Mouse (Mus musculus) lung, embryonic 15.5 days (tissue): ENCODE results near the gene Ifnlr1. TPM values are rescaled to one million over a fixed set of nuclear protein-coding genes. Genes with fewer than 3 reads are reported as not detected.
"Not testable (repeated sequence)": the region's sequence is repeated elsewhere in the genome, so short reads cannot be mapped to it uniquely, and the experiment has no call there.

Source experiments
- ATAC-seq: fragments of 200-750 bp; cut with Nextera tagmentation; 2 replicates; pipeline ENCODE4 v1.8.0; 2017; ENCODE audit warnings: moderate number of reproducible peaks, borderline replicate concordance; ENCODE audit not compliant: low FRiP score, low TSS enrichment; ENCODE audit errors: extremely low read depth
- H3K27ac ChIP-seq: fragments of 300-500 bp; sonication (generic); 2 replicates; pipeline ENCODE4 v1.5.1; 2015; ENCODE audit warnings: moderate library complexity, mild to moderate bottlenecking, inconsistent platforms
- H3K27me3 ChIP-seq: fragments of 300-500 bp; sonication (generic); 2 replicates; pipeline ENCODE4 v1.6.1; 2015; ENCODE audit warnings: inconsistent platforms
- H3K36me3 ChIP-seq: fragments of 300-500 bp; sonication (generic); 2 replicates; pipeline ENCODE4 v1.6.1; 2015; ENCODE audit warnings: inconsistent platforms
- H3K4me1 ChIP-seq: fragments of 300-500 bp; sonication (generic); 2 replicates; pipeline ENCODE4 v1.6.1; 2015; ENCODE audit warnings: inconsistent platforms
- H3K4me2 ChIP-seq: fragments of 300-500 bp; sonication (generic); 2 replicates; pipeline ENCODE4 v1.6.1; 2015; ENCODE audit warnings: inconsistent platforms, mild to moderate bottlenecking, moderate library complexity
- H3K4me3 ChIP-seq: fragments of 300-500 bp; sonication (generic); 2 replicates; pipeline ENCODE4 v1.5.1; 2015; ENCODE audit warnings: mild to moderate bottlenecking, inconsistent platforms
- H3K9ac ChIP-seq: fragments of 300-500 bp; sonication (generic); 2 replicates; pipeline ENCODE4 v1.6.1; 2015; ENCODE audit warnings: inconsistent platforms
- H3K9me3 ChIP-seq: fragments of 300-500 bp; sonication (generic); 2 replicates; pipeline ENCODE4 v1.6.1; 2016; ENCODE audit warnings: inconsistent platforms
- WGBS: fragments of 180-500 bp; shearing (Covaris S2); methylation state at CpG from one replicate; pipeline ENCODE4 v1.1.7; 2015; 5-methylcytosine and 5-hydroxymethylcytosine counted together
- polyA plus RNA-seq: library from polyadenylated mRNA; unstranded; fragments of >200 nt; fragmentation: Nextera tagmentation; extraction: Ambion mirVana; gene quantifications from 2 replicates; pipeline ENCODE4 v1.2.1, GENCODE M21; 2015

Gene Ifnlr1
- polyA plus RNA-seq, 1 experiment from 2014 or later = 1.8 TPM

GRCm38 (mm10) chr4:135690241-135690640 lies 4.2 kb downstream of the Ifnlr1 start:
- no peak overlapping the region for H3K9ac ChIP-seq
- H3K9me3 ChIP-seq = no peaks in the 10 kb centered on the region
- peaks cover 35% of the 10 kb centered on the region for H3K27me3 ChIP-seq
- WGBS = 60% methylated on average over 11 of the region's 11 CpGs
- no peaks in the 10 kb centered on the region for H3K36me3 ChIP-seq
- peaks cover 20% of the 10 kb centered on the region for H3K4me1 ChIP-seq
- no peak overlapping the region for H3K27ac ChIP-seq
- H3K4me2 ChIP-seq = no peak overlapping the region
- H3K4me3 ChIP-seq = no peak overlapping the region
- no peak for ATAC-seq

GRCm38 (mm10) chr4:135692916-135693315 lies 6.8 kb downstream of the Ifnlr1 start:
- Histone ChIP-seq H3K27me3 (peaks cover 10% of the 10 kb centered on the region), H3K4me3 (no peak overlapping the region), H3K9me3 (no peaks in the 10 kb centered on the region), H3K4me1 (peaks cover 10% of the 10 kb centered on the region; the same call in 1 of the 2 replicates), H3K27ac (no peak overlapping the region), H3K36me3 (no peaks in the 10 kb centered on the region), H3K4me2 (no peak overlapping the region), H3K9ac (no peak overlapping the region)
- ATAC-seq = no peak
- WGBS = 70% methylated on average over 4 of the region's 4 CpGs

DNA sequence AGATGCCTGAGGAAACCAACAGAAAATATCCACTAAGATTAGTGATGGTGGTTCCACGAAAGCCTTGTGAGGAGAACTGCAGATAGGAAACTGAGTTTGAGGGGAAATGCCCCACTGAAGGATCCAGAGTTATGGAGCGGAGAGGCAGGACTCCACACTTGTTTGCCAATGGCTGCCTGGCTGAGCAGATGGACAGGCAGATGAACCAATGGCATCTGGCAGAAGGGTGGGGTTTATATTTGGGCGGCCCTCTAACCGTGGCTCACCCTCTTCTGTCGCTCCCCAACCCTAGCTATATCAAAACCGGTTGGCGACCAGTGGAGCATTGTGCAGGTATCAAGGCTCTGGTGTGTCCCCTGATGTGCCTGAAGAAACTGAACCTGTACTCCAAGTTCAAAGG lies 12.4 kb downstream of the Ifnlr1 start:
- Histone ChIP-seq H3K27me3 (no peaks in the 10 kb centered on the region), H3K36me3 (no peaks in the 10 kb centered on the region), H3K9me3 (no peaks in the 10 kb centered on the region), H3K4me1 (no peaks in the 10 kb centered on the region), H3K4me3 (no peak overlapping the region), H3K27ac (no peak overlapping the region), H3K4me2 (no peak overlapping the region), H3K9ac (no peak overlapping the region)
- ATAC-seq = no peak
- 73% methylated on average over 7 of the region's 7 CpGs for WGBS

- Histone ChIP-seq H3K27ac (no peak overlapping the region), H3K4me1 (no peaks in the 10 kb centered on the region), H3K4me3 (no peak overlapping the region), H3K36me3 (no peaks in the 10 kb centered on the region), H3K9ac (no peak overlapping the region), H3K9me3 (no peaks in the 10 kb centered on the region), H3K4me2 (no peak overlapping the region), H3K27me3 (no peaks in the 10 kb centered on the region)
- 58% methylated on average over 13 of the region's 13 CpGs for WGBS
- no peak for ATAC-seq
Observed at GRCm38 (mm10) chr4:135703497-135703896, 17.4 kb downstream of the Ifnlr1 start.

DNA sequence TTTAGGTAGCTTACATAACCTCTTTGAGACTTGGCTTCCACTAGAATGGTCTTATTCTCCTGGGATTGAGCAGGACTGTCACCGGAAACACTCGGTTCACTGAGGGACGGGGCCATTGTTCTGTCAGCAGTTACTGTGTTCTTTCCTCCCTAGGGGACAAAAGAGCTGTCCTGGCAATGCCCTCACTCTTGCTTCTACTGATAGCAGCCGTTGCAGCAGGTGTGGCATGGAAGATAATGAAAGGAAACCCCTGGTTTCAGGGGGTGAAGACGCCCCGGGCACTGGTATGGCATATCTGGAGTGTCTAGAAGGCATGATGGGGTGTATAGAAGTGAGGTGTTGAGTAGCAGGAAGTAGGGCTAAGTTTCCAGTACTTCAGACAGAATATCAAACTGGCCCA lies 17.9 kb downstream of the Ifnlr1 start:
- no peaks in the 10 kb centered on the region for H3K4me1 ChIP-seq
- no peak overlapping the region for H3K4me2 ChIP-seq
- no peaks in the 10 kb centered on the region for H3K27me3 ChIP-seq
- no peak overlapping the region for H3K9ac ChIP-seq
- H3K27ac ChIP-seq = no peak overlapping the region
- 56% methylated on average over 6 of the region's 6 CpGs for WGBS
- H3K4me3 ChIP-seq = no peak overlapping the region
- no peaks in the 10 kb centered on the region for H3K36me3 ChIP-seq
- ATAC-seq = no peak
- H3K9me3 ChIP-seq = no peaks in the 10 kb centered on the region

DNA sequence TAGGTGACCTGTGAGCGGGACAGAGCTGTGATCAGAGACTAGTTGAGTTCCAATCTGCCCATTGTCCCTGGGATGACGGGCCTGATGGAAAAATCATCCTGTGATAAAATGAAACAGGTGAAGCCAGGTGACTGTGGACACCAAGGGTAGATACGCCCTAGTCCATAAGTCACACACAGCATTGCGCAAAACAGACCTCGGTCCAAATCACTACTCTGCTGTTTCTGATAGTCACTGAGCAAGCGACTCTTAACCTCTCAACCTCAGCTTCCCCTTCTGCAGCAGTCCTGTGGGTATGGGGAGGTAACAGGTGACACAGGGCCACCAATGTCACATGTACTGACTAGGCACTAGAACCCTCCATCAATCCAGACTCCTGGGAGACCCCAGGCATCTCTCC lies 20.0 kb downstream of the Ifnlr1 start:
- Histone ChIP-seq H3K9me3 (no peaks in the 10 kb centered on the region), H3K9ac (no peak overlapping the region), H3K27me3 (no peaks in the 10 kb centered on the region), H3K4me3 (no peak overlapping the region), H3K36me3 (no peaks in the 10 kb centered on the region), H3K4me2 (no peak overlapping the region), H3K4me1 (no peaks in the 10 kb centered on the region), H3K27ac (no peak overlapping the region)
- ATAC-seq = no peak
- 80% methylated on average over 6 of the region's 6 CpGs for WGBS

DNA sequence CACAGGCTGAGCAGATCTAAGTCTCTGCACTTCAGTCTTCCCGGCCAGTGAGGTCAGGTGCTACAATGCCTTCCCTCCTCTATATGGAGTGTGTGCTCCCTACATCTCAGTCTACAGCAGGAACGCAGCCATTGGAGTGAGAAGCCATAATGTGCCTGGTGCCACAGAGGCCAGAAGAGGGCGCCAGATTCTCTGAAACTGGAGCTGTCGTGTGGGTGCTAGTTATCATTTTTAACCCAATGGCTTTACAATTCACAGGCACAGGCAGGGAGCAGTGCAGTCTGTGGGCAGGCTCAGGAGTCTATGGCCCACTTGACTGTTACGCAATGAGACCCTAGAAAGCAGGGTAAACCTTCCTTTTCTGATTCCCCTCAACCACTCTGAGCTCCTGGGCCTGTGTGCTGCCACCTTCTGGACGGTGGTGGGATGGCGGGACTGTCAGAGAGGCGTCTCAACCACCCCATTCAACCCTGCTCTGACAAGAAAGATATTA lies 23.0 kb downstream of the Ifnlr1 start:
- Histone ChIP-seq H3K4me3 (no peak overlapping the region), H3K36me3 (no peaks in the 10 kb centered on the region), H3K9me3 (no peaks in the 10 kb centered on the region), H3K9ac (no peak overlapping the region), H3K4me2 (peak overlapping the region; percentile 46), H3K27ac (no peak overlapping the region), H3K4me1 (no peaks in the 10 kb centered on the region), H3K27me3 (no peaks in the 10 kb centered on the region)
- ATAC-seq = peak; percentile 66; the same call in 1 of the 2 replicates
- 11% methylated on average over 8 of the region's 8 CpGs for WGBS

DNA sequence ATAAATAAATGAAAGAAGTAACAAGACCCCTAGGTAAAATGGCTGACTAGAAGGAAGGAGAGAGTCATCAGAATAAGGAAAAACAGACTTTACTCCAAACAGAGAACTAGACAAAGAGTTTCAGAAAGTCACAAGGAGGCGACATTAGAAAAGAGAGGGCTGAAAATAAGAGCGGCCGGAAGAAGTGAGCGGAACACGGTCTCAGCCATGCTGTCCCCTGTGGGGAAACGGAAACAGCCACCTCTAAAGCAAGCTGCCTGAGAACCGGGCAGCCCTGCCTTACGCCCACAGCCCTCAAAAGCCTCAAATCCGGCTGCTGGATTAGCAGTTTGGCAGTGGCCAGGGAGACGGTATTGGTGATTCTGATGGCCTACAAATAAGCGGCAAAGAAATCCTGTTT lies 23.5 kb downstream of the Ifnlr1 start:
- Histone ChIP-seq H3K27ac (no peak overlapping the region), H3K4me2 (no peak overlapping the region), H3K9me3 (no peaks in the 10 kb centered on the region), H3K9ac (no peak overlapping the region), H3K4me1 (no peaks in the 10 kb centered on the region), H3K27me3 (no peaks in the 10 kb centered on the region), H3K36me3 (no peaks in the 10 kb centered on the region), H3K4me3 (no peak overlapping the region)
- 62% methylated on average over 11 of the region's 11 CpGs for WGBS
- no peak for ATAC-seq

- no peaks in the 10 kb centered on the region for H3K4me1 ChIP-seq
- 82% methylated on average over 3 of the region's 3 CpGs for WGBS
- no peak overlapping the region for H3K27ac ChIP-seq
Observed at GRCm38 (mm10) chr4:135710392-135710791, 24.3 kb downstream of the Ifnlr1 start.

DNA sequence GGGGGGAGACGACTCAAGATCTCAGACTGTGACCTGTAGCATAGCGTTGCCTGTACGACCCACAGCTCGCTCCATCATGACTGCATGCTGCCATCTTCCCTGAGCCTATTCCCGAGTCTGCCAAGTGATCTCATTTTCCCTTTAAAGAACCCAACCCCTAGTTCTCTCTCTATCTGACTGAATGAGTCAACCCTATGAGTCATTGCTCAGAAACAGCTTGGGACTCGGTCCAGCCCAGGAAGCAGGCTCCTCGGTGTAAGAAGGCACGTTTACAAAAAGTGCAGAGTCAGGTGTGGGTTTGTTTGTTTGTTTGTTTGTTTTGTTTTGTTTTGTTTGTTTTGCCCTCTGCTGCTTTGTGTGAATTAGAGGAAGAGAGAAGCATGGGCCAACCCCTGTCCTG lies 28.7 kb downstream of the Ifnlr1 start:
- Histone ChIP-seq H3K27me3 (no peaks in the 10 kb centered on the region), H3K36me3 (no peaks in the 10 kb centered on the region), H3K4me1 (no peaks in the 10 kb centered on the region), H3K9ac (no peak overlapping the region), H3K4me3 (no peak overlapping the region), H3K27ac (no peak overlapping the region), H3K4me2 (no peak overlapping the region), H3K9me3 (no peaks in the 10 kb centered on the region)
- ATAC-seq = no peak
- WGBS = 79% methylated on average over 8 of the region's 8 CpGs

More at GRCm38 (mm10) chr4:135710392-135710791, 24.3 kb downstream of the Ifnlr1 start:
- Histone ChIP-seq H3K36me3 (no peaks in the 10 kb centered on the region), H3K4me2 (no peak overlapping the region), H3K9me3 (no peaks in the 10 kb centered on the region), H3K27me3 (no peaks in the 10 kb centered on the region), H3K9ac (no peak overlapping the region), H3K4me3 (no peak overlapping the region)
- no peak for ATAC-seq

GRCm38 (mm10) chr4:135716438-135716837 lies 30.4 kb downstream of the Ifnlr1 start:
- not testable (repeated sequence) for H3K4me3 ChIP-seq, H3K9ac ChIP-seq, H3K36me3 ChIP-seq, H3K4me1 ChIP-seq, H3K27ac ChIP-seq, H3K9me3 ChIP-seq, ATAC-seq, H3K27me3 ChIP-seq, H3K4me2 ChIP-seq
- WGBS = 93% methylated on average over 11 of the region's 11 CpGs

DNA sequence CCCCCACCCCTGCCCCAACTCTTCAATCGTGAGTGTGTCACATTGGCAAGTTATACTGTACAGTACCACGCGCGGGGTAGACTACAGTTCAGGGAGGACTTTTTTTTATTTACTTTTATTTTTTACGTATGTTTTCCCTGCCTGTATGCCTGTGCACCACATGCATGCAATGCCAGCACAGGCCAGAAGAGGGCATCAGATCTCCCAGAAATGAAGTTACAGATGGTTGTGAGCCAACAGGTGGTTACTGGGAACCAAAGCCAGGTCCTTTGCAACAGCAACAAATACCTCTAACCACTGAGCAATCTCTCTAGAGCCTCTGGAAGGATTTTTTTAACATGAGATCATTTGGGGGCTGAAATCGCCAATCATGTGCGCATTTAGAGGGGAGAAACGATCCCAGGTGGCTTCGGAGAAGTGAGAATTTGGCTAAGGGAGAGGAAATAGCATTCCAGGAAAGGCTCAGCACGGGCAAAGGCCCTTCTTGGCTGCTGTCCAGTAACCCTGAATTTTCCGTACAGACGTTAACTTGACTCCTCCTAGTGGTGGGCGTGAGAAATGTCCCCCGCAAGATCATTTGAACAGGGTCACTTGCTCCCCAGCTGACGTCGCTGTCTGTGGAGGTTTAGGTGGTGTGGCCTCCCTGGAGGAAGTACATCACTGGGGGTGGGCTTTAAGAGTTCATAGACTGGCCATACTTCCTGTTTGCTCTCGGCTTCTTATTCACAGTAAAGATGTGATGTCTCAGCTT lies 36.6 kb downstream of the Ifnlr1 start:
- Histone ChIP-seq H3K27ac (no peak overlapping the region), H3K9me3 (no peaks in the 10 kb centered on the region), H3K4me3 (no peak overlapping the region), H3K36me3 (no peaks in the 10 kb centered on the region), H3K4me2 (no peak overlapping the region), H3K27me3 (no peaks in the 10 kb centered on the region), H3K4me1 (peaks cover 3% of the 10 kb centered on the region; the same call in 1 of the 2 replicates), H3K9ac (no peak overlapping the region)
- 60% methylated on average over 17 of the region's 17 CpGs for WGBS
- no peak for ATAC-seq
